Mouse (Mus musculus) telencephalon, adult 2 months (tissue): Measurements from ENCODE around the gene Kif1a.

ENCODE experiments used
- DNase-seq: peaks from one replicate; pipeline ENCODE4 v3.0.0-alpha.2; 2011; ENCODE audit warnings: low read depth, low spot score

The Kif1a gene

GRCm38 (mm10) chr1:93020602-93021001 lies 81.1 kb downstream of the Kif1a start:
- DNase-seq, result no peak

- no peak for DNase-seq
Measured at GRCm38 (mm10) chr1:93018716-93019115, 83.0 kb downstream of the Kif1a start.

GRCm38 (mm10) chr1:93015136-93015535 lies 86.6 kb downstream of the Kif1a start:
- DNase-seq, result no peak

DNA sequence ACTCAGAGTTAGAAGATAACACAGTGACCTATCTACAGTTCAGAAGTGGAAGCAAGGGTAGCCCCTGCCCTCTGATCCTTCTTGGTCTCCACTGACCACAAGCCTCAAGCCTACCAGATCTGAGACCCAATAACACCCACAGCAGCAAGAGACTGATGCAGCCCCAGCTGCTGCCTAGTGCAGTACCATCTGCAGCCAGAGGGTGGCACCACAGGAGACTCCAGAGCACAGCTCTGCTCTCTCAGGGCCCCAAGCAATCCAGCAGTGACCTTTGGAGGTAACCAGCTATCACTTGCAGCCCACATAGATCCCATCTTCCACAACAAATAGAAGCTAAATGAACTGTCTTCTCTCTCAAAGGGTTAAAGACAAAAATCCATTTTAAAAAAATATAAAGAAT lies 87.3 kb downstream of the Kif1a start:
- DNase-seq, result no peak

- no peak for DNase-seq
Measured at GRCm38 (mm10) chr1:93013367-93013766, 88.4 kb downstream of the Kif1a start.

GRCm38 (mm10) chr1:93012103-93012585 lies 89.6 kb downstream of the Kif1a start:
- DNase-seq, result no peak

GRCm38 (mm10) chr1:93010731-93011130 lies 91.0 kb downstream of the Kif1a start:
- DNase-seq, result no peak

GRCm38 (mm10) chr1:93009196-93009595 lies 92.6 kb downstream of the Kif1a start:
- no peak for DNase-seq

DNA sequence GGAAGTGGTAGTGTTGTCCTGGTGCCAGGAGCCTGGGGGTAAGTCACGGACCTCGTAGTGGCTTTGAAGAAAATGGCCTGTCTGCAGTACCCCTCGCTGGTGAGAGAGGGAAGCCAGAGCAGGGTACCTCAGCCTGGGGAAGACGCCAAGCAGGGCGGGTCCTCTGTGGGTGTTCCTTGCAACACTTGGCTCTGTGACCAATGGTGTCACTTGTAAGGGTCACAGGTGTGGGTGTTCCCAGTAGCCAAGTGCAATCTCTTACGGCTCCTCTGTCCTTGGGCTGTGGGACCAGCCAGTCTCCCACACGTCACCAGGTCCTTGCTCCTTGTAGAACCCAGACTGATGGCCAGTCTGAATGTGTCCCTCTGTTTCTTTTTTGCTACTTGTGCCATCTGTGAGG lies 95.7 kb downstream of the Kif1a start, which contains the start of gene Aqp12:
Aqp12 (plus strand) TSS at position 274 of the 400 bp plus-strand sequence.
- no peak for DNase-seq

- no peak for DNase-seq
Measured at GRCm38 (mm10) chr1:92992880-92993279, 108.9 kb downstream of the Kif1a start.

GRCm38 (mm10) chr1:92992214-92992855 lies 109.4 kb downstream of the Kif1a start:
- DNase-seq, result no peak

DNA sequence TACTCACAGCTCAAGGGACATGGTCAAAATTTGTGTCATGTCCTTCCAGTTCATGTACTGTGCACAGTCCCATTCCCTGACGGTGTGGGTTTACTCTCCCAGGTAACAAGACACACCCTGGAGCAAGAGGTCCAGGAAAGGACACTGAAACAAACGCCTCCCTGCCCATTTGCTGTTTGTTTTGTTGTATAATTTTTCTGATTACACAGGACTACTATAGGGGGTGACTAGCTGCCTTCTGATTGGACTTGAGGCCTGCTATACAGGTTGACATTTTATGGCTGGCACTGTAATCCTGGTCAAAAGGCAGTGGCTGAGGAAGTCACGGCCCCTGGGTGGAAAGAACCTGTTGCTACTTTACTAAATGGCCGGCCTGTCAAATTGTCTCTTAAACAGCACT lies 111.9 kb downstream of the Kif1a start:
- DNase-seq, result no peak

DNA sequence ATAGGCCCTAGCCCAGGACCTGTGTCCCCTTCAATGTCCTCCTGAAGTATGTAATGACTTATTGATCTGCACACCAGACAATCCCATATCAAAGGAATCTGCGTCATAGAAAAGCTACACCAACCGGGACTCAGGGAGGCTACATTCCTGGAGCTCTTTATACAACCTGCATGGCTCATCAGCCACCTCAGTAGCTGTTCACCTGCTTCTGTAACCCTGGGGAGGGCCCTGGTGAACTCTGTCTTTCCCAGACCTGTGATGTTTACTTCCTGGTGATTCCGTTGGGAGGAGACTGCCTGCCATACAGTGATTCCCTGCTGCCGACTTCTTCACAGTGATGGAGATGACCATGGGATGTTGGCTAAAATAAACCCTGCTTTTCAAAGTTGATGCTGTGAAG lies 112.9 kb downstream of the Kif1a start:
- DNase-seq, result no peak

DNA sequence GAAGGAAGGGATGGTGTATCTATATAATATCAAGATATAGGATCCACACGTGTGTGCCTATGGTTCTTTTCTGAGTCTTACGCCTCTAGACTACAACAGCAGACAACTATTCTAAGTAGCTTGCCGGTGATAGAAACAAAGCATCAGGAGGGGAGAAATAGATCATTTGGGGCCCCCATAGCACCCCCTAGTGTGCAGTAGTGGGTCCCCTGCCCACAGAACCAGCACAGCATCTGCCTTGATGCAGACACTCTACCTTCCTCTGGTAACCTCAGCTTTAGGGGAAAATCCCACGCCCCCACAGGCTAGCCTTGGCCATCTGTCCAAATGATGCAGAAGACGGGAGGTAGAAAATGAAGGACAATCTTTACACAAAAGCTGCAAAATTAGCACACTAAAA lies 116.8 kb downstream of the Kif1a start:
- no peak for DNase-seq

- DNase-seq, result no peak
Measured at GRCm38 (mm10) chr1:92982931-92983605, 118.7 kb downstream of the Kif1a start.

GRCm38 (mm10) chr1:92981056-92981845 lies 120.5 kb downstream of the Kif1a start:
- DNase-seq, result no peak

- DNase-seq, result no peak
Measured at GRCm38 (mm10) chr1:92979073-92979602, 122.6 kb downstream of the Kif1a start.

GRCm38 (mm10) chr1:92978645-92979044 lies 123.1 kb downstream of the Kif1a start:
- DNase-seq, result no peak

DNA sequence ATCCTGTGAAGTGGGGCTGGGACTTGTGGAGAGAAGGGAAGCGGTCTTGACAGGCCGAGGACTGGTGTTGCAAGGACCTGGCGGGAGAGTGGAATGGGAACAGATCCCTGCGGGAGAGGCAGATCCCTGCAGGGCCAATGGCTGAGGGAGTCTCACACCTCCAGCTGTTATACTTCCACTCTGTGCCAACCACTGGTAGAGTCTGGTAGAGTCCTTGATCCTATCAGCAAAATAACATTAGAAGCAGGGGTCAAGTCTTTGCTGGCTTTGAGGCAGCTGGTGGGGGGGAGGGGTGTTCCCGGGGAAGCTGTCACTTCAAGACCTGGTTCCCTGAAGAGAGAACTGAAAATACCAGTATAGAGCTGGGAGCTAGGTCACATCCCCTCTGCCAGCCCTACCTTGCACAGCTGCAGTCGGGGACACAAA lies 125.6 kb downstream of the Kif1a start:
- no peak for DNase-seq

DNA sequence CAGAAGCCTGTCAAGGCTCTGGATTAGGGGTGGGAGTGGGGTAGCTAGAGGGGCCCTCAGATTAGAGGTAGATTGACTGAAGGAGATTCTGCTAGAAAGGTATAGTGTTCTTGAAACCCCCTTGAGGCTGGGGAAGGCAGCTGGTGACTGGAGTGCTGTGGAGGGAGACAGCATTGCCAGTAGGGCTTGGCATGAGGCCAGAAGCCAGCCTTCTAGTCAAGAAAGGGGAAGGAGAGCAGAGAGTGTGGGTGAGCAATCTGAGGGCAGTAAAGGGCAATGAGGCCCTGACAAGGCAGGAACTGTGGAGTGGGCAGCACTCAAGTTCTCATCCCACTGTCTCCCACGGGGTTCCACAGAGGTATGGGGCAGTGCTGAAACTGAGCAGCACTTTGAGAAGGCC lies 128.9 kb downstream of the Kif1a start:
- peak; percentile 33 for DNase-seq

DNA sequence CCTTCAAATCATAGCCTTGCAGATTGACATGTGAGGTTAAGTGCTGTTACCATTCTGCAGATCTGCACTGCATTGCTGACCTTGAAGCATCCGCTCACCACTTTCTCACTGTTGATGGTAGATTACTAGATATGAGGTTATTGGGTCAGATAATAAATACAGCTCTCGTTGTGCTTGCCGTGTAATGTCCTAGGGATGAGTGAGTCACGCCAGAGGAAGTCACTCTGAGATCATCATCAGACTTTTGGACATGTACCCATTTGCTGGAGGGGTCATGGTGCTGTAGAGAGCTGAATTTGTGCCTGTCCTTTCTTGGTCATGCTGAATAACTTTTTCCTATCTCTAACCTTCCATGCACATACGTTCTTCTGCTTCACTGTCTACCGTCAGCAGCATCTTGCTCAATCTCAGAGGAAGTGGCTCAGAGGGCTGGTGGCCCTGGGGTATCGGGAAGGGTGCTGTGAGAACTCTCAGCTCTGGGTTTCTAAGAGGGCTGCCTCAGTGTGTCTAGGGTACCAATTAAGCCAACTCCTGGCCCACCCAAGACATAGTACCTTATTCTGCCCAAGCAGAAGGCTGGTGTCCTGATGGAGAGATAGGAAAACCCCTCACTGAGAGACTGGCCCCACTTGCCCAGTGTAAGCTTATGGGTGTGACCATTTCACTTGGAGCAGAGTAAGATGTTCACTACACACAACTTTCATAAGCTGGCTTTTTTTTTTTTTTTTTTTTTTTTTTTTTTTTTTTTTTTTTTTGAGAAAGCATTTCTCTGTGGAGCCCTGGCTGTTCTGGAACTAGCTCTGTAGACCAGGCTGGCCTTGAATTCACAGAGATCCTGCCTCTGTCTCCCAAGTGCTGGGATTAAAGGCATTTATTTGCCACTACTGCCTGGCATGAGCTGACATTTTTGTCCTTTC lies 129.6 kb downstream of the Kif1a start:
- DNase-seq, result no peak
